15 mouse cellular contexts compared by ENCODE assay signal in genomic region chr10:110841670-110842069, GRCm38 (mm10).
"Had no signal": no experiment of that assay in that cellular context is flagged by ENCODE, and none has a peak within 500 bp of the region (broad histone marks: within the 10 kb centered on the region; RNA-seq: fewer than 3 reads in every experiment).

No protein-coding gene starts in this region.

- H3K9ac ChIP-seq: neural tube, embryonic 15.5 days; stomach, embryonic 15.5 days had no signal

- H3K4me3 ChIP-seq: neural tube, embryonic 15.5 days; stomach, embryonic 15.5 days had no signal

- H3K4me2 ChIP-seq: neural tube, embryonic 15.5 days; stomach, embryonic 15.5 days had no signal

- DNase-seq: retina, postnatal 1 day; right cerebral cortex, adult 18-20 months; right cerebral cortex, postnatal 14 days; right cerebral cortex, postnatal 25 days; right cerebral cortex, postnatal 4 days; spleen, adult 18-20 months; thymus, adult 18-20 months; thymus, adult 2 months; thymus, postnatal 14 days; thymus, postnatal 25 days; thymus, postnatal 36 days; thymus, postnatal 4 days had no signal

- H3K27ac ChIP-seq: neural tube, embryonic 15.5 days; stomach, embryonic 15.5 days; stomach, postnatal 0 days had no signal

- H3K36me3 ChIP-seq: neural tube, embryonic 15.5 days; stomach, embryonic 15.5 days had no signal

- H3K4me1 ChIP-seq: neural tube, embryonic 15.5 days; stomach, embryonic 15.5 days had no signal

- H3K9me3 ChIP-seq: neural tube, embryonic 15.5 days; stomach, embryonic 15.5 days had no signal

- H3K27me3 ChIP-seq: neural tube, embryonic 15.5 days; stomach, embryonic 15.5 days had no signal
